Mouse (Mus musculus): ENCODE results near the gene Mgl2. TPM values are rescaled to one million over a fixed set of nuclear protein-coding genes. Genes with fewer than 3 reads are reported as not detected.

Mgl2 gene
- total RNA-seq, 2 experiments from 2014 or later = 0.67 to 0.69 TPM

- DNase-seq (ENCODE audit: low spot score in 2 of 2) = no peak
These were observed 40.2 kb downstream of the Mgl2 start for GRCm38 (mm10) chr11:70170291-70170690.

DNA sequence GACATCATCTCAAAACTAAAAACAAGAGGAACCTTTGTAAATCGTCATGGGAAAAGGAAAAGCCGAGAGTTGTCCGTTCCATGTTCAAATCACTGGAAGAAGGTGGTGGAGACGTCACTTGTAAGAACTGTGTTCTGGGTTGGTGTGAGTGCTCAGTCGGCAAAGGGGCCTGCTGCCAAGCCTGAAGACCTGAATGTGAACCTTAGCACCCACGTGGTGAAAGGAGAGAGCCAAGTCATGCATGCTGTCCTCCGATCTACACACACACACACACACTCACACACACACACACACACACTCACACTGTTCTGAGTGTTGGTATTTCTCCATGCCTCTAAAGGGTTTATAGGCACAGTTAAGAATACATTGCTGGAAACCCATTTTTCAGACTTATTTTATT is 41.1 kb downstream of the Mgl2 start:
- no peak for DNase-seq (ENCODE audit: low spot score in 2 of 2)

GRCm38 (mm10) chr11:70171847-70172246 is 41.7 kb downstream of the Mgl2 start:
- DNase-seq (ENCODE audit: low spot score in 2 of 2) = no peak

GRCm38 (mm10) chr11:70172298-70172697 is 42.2 kb downstream of the Mgl2 start:
- DNase-seq (ENCODE audit: low spot score in 2 of 2) = no peak

GRCm38 (mm10) chr11:70174491-70174890 is 44.4 kb downstream of the Mgl2 start:
- DNase-seq (ENCODE audit: low spot score in 2 of 2) = no peak

GRCm38 (mm10) chr11:70177647-70178046 is 47.5 kb downstream of the Mgl2 start:
- DNase-seq (ENCODE audit: low spot score in 2 of 2) = peak in 1 of 2 experiments; percentile 24

DNA sequence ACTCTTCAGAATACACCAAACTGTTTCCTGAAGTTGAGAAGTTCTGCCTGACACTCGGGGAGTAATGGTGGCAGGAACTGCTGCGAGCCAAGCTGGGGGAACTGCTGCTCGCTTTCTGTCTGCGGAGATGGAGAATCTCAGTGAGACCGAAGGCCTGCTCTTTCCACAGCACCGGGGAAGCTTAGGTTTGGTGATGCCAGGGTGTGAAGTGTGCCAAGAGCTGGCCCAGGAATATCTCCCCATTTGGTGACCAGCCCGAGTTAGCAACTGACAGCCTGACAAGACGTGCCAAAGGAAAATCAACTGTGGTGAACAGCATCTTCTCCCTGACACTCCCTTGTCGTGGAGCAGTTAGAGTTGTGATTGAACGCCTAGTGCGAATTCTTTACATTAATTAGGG is 48.2 kb downstream of the Mgl2 start:
- DNase-seq (ENCODE audit: low spot score in 2 of 2) = no peak

DNA sequence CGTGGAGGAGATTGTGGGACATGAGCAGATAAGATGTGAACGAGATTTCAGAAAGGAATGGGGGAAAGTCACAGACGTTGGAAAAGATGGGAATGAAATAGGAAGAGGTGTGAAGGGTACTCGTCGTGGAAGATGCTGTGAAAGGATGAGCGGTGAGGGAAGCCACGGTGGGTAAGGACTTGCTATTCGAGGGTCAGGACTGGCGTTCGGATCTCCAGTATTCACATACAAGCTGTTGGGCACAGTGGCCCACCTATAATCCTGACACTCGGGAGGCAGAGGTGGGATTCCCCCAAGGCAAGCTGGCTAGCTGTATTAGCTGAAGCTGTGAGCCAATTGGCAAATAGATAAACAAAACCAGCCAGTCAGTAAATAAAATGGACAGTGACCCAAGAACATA is 48.6 kb downstream of the Mgl2 start:
- DNase-seq (ENCODE audit: low spot score in 2 of 2) = no peak

- peak; percentile 10 to 41 for DNase-seq (ENCODE audit: low spot score in 2 of 2)
These were observed 49.3 kb downstream of the Mgl2 start for GRCm38 (mm10) chr11:70179401-70179800.

DNA sequence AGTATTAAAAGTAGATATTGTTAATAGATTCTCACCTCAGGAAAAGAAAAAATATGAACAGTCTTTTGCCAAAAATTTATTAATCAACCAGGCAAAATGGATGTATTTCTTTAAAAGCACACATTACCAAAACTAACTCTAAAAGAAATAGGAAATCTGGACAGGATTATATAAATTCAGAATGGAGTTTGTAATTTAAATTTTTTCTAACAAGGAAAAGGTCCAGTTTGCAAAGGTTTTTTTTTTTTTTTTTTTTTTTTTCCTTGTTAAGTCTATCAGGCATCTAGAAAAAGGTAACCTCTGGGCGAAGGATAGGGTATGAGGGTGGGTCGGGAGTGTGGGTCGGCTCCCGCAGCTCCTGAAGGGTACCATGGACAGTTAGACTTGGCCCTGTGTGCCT is 50.4 kb downstream of the Mgl2 start:
- no peak for DNase-seq (ENCODE audit: low spot score in 2 of 2)

DNA sequence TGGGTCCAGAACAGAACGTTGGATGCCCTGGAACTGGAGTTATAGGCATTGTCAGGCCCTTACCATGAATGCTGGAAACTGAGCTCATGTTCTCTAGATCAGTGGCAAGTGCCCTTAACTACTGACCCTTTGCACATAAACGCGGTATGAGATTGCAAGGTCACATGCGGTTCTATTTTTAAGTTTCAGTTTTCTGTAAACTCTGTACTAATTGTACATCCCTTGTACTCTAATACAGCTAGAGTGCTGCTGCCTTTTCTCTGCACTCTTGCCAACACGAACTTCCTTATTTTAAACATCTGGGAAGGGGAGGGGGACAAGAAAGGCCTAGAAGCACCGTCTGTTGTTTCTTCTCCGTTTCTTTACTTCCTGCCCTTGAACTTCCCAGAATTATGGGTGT is 55.0 kb downstream of the Mgl2 start:
- no peak for DNase-seq (ENCODE audit: low spot score in 2 of 2)

Other genes starting within 250 kb of the Mgl2 start
- gene Kctd11, start 248.9 kb upstream of the Mgl2 start, total RNA-seq (2021) = under 1 TPM; 0.85 TPM
- gene Acap1, start 234.8 kb upstream of the Mgl2 start, total RNA-seq (2021) = under 1 TPM; 0.16 to 0.21 TPM
- gene 2810408A11Rik, start 229.3 kb upstream of the Mgl2 start, total RNA-seq (2021) = 1 to 10 TPM; 2.4 to 2.5 TPM
- 100 to 1,000 TPM; 127 to 146 TPM for gene Neurl4, start 229.3 kb upstream of the Mgl2 start, total RNA-seq (2021)
- 10 to 100 TPM; 27.8 to 30.2 TPM for gene Gps2, start 216.4 kb upstream of the Mgl2 start, total RNA-seq (2021)
- 100 to 1,000 TPM; 479 to 501 TPM for gene Eif5a, start 208.4 kb upstream of the Mgl2 start, total RNA-seq (2021)
- 1 to 10 TPM; 9.2 to 9.5 TPM for gene Ybx2, start 194.5 kb upstream of the Mgl2 start, total RNA-seq (2021)
- 1 to 10 TPM; 1.7 to 2.0 TPM for gene Slc2a4, start 182.1 kb upstream of the Mgl2 start, total RNA-seq (2021)
- not detected for gene Cldn7, start 165.6 kb upstream of the Mgl2 start, total RNA-seq (2021)
- gene Ctdnep1, start 149.2 kb upstream of the Mgl2 start, total RNA-seq (2021) = 100 to 1,000 TPM; 101 to 105 TPM
- gene Elp5, start 147.8 kb upstream of the Mgl2 start, total RNA-seq (2021) = 10 to 100 TPM; 98.0 to 99.5 TPM
- gene Gabarap, start 139.2 kb upstream of the Mgl2 start, total RNA-seq (2021) = 100 to 1,000 TPM; 256 to 267 TPM
- 10 to 100 TPM; 40.1 to 43.7 TPM for gene Phf23, start 134.6 kb upstream of the Mgl2 start, total RNA-seq (2021)
- 10 to 100 TPM; 26.1 to 38.9 TPM for gene Dvl2, start 129.7 kb upstream of the Mgl2 start, total RNA-seq (2021)
- gene Acadvl, start 114.9 kb upstream of the Mgl2 start, total RNA-seq (2021) = 10 to 100 TPM; 55.7 to 57.6 TPM
- 100 to 1,000 TPM; 705 to 717 TPM for gene Dlg4, start 113.4 kb upstream of the Mgl2 start, total RNA-seq (2021)
- gene Asgr1, start 76.2 kb upstream of the Mgl2 start, total RNA-seq (2021) = 1 to 10 TPM; 1.2 to 1.3 TPM
- not detected for gene Asgr2, start 37.7 kb upstream of the Mgl2 start, total RNA-seq (2021)
- gene Clec10a, start 25.9 kb downstream of the Mgl2 start, total RNA-seq (2021) = 1 to 10 TPM; 1.2 to 1.4 TPM
- 10 to 100 TPM; 32.8 to 39.6 TPM for gene Slc16a11, start 82.4 kb downstream of the Mgl2 start, total RNA-seq (2021)
- 10 to 100 TPM in 1 of 2 experiments, 1 to 10 TPM in 1; 9.2 to 12.1 TPM for gene Slc16a13, start 90.7 kb downstream of the Mgl2 start, total RNA-seq (2021)
- 1 to 10 TPM; 4.3 to 7.4 TPM for gene Bcl6b, start 99.5 kb downstream of the Mgl2 start, total RNA-seq (2021)
- gene 0610010K14Rik, start 107.6 kb downstream of the Mgl2 start, total RNA-seq (2021) = 10 to 100 TPM; 44.8 to 55.3 TPM
- gene Gm21988, start 109.5 kb downstream of the Mgl2 start, total RNA-seq (2021) = 1 to 10 TPM; 6.6 to 8.7 TPM
- 100 to 1,000 TPM; 306 to 350 TPM for gene Rnasek, start 109.5 kb downstream of the Mgl2 start, total RNA-seq (2021)
- gene Alox12, start 125.0 kb downstream of the Mgl2 start, total RNA-seq (2021) = under 1 TPM; 0.45 to 0.69 TPM
- not detected for gene Alox12e, start 192.3 kb downstream of the Mgl2 start, total RNA-seq (2021)
- not detected for gene Alox15, start 221.7 kb downstream of the Mgl2 start, total RNA-seq (2021)

Data from layer of hippocampus, postnatal 10 days (tissue).